Mouse (Mus musculus): ENCODE results near the gene Vax2. TPM values are rescaled to one million over a fixed set of nuclear protein-coding genes. Genes with fewer than 3 reads are reported as not detected.

Gene Vax2
- polyA plus RNA-seq, 1 experiment from 2014 or later = 0.14 TPM

DNA sequence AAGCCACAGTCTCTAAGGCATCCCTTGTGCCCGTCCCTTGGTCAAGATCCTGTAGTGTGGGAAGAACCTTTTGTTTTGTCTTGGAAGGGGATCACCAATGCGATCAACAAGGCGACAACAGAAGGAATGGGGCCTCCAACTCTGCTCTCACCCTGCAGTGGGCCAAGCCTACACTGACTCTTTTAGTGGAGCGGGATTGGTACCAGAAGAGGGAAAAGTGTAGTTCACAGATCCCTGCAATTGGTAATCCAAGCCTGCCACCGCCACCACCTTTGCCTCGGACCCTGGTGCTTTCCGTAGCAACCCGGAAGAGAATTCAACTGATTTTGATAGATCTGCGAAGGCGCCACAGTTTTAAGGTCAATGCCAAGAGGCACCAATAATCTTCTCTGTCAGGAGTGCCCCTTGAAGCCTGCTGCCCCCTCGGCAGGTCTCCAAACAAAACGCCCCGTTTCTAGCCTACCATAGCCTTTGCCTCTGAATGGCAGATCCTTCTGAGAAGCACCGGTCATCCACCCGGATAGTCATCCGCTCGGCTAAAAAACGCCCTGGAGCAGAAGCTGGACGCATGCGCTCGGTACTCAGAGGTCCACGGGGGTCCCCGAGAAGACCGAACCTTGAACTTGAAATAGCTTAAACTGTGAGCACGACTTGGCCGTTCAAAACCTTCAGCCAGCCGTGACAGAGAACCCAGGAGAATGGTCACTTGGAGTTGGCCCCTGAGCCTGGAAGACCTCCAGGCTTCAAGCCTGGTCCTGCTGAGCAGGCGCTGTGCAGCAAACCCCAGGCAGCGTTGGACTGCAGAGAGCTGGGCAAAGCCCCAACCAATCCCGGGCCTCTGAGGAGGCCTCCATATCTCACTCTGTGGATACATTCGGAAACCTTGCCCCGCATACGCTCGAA, 3.4 kb downstream of the Vax2 start:
- WGBS = under 1% methylated on average over 34 of the region's 34 CpGs
- H3K9ac ChIP-seq (replicated peaks) = no peak overlapping the region
- no peak overlapping the region for H3K4me3 ChIP-seq
- peaks cover 21% of the 10 kb centered on the region for H3K4me1 ChIP-seq
- ATAC-seq (replicated peaks) = no peak
- H3K36me3 ChIP-seq = no peaks in the 10 kb centered on the region
- peaks cover 92% of the 10 kb centered on the region for H3K27me3 ChIP-seq
- H3K27ac ChIP-seq (replicated peaks) = no peak overlapping the region
- no peak overlapping the region for H3K4me2 ChIP-seq (replicated peaks)
- no peaks in the 10 kb centered on the region for H3K9me3 ChIP-seq

DNA sequence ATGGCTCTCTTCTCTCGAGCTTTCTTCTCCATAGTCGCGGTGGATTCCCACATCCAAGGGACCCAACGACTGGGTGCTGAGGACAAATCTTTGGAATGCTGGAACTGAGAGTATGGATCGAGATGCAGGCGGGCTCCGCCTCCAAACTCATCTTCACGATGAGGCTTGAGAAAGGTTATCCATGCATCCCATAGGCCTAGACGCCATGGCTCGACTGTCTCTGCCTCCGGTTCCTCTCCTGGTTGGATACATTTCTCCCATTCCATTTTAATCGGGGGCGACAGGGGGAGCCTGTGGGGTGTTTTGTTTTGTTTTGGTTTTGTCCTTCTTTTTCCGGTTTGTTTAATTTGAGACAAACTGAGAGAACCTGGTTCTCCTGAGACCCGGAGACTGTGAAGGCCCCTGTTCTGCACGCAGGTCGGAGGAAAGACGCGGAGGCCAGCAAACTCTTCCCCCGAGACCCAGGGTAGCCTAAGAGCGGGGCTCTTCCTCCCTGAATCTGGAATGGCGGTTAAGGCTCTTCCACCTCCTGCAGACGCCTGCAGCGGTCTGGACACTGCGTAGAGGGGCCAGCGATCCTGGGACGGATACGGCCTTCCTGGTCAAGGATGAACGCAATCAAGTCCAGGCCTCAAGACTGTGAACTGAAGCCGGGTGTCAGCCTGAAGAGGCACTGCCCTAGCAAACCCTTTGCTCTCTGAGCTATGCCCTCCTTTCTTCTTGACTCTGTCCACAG, 4.6 kb downstream of the Vax2 start:
- Histone ChIP-seq H3K36me3 (no peaks in the 10 kb centered on the region), H3K9ac (replicated peaks) (no peak overlapping the region), H3K27ac (replicated peaks) (no peak overlapping the region), H3K4me1 (peaks cover 17% of the 10 kb centered on the region), H3K27me3 (peaks cover 92% of the 10 kb centered on the region), H3K9me3 (no peaks in the 10 kb centered on the region), H3K4me3 (no peak overlapping the region), H3K4me2 (replicated peaks) (no peak overlapping the region)
- no peak for ATAC-seq (replicated peaks)
- 1% methylated on average over 30 of the region's 30 CpGs for WGBS

DNA sequence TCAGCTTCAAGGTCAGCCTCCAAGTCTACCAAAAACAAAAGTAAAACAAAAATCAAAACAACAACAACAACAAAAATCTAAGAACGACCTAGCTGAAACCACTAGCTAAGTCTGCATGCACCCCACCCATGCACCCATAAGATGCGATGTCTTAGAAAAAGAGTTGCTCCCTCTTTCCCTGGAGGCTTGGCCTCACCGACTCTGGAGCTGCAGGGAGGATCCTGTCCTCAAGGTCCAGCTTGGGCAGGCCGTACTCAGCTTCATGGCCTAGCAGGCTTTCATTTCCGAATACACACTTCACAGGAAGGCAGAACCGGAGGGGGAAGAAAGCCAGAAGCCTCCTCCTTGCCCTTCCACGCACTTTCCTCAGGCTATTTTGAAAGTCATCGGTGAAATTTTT, 6.0 kb downstream of the Vax2 start:
- peaks cover 3% of the 10 kb centered on the region for H3K4me1 ChIP-seq
- H3K9ac ChIP-seq (replicated peaks) = no peak overlapping the region
- no peak for ATAC-seq (replicated peaks)
- no peak overlapping the region for H3K4me2 ChIP-seq (replicated peaks)
- H3K4me3 ChIP-seq = no peak overlapping the region
- WGBS = 1% methylated on average over 8 of the region's 8 CpGs
- H3K36me3 ChIP-seq = no peaks in the 10 kb centered on the region
- H3K27ac ChIP-seq (replicated peaks) = no peak overlapping the region
- H3K9me3 ChIP-seq = no peaks in the 10 kb centered on the region
- peaks cover 92% of the 10 kb centered on the region for H3K27me3 ChIP-seq

DNA sequence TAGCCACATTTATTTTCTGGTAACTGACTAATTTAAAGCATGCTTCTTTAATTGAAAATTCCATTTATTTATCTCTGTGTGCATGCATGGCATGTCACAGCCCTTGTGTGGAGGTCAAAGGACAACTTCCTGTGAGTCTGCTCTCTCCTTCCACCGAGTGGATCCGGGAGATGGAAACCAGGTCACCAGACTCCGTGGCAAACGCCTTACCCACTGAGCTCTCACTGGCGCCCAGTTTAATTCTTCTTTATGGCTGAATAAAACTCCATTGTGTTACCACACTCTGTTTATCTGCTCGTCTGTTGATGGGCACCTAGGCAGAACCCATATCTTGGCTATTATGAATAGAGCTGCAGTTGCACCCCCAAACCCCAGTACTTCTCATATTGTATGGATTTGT, 11.5 kb downstream of the Vax2 start:
- Histone ChIP-seq H3K36me3 (no peaks in the 10 kb centered on the region), H3K9ac (replicated peaks) (no peak overlapping the region), H3K27ac (replicated peaks) (no peak overlapping the region), H3K4me3 (no peak overlapping the region), H3K27me3 (peaks cover 64% of the 10 kb centered on the region), H3K9me3 (no peaks in the 10 kb centered on the region), H3K4me1 (no peaks in the 10 kb centered on the region), H3K4me2 (replicated peaks) (no peak overlapping the region)
- no peak for ATAC-seq (replicated peaks)
- 20% methylated on average over 6 of the region's 6 CpGs for WGBS

- no peak for ATAC-seq (replicated peaks)
- H3K4me3 ChIP-seq = no peak overlapping the region
- 49% methylated on average over 4 of the region's 4 CpGs for WGBS
These were observed 16.1 kb downstream of the Vax2 start for GRCm38 (mm10) chr6:83727178-83727577.

GRCm38 (mm10) chr6:83728488-83728887, 17.4 kb downstream of the Vax2 start:
- Histone ChIP-seq H3K9ac (replicated peaks) (no peak overlapping the region), H3K27ac (replicated peaks) (no peak overlapping the region), H3K4me3 (no peak overlapping the region), H3K36me3 (no peaks in the 10 kb centered on the region), H3K4me1 (no peaks in the 10 kb centered on the region), H3K9me3 (no peaks in the 10 kb centered on the region), H3K27me3 (peaks cover 12% of the 10 kb centered on the region; the same call in 1 of the 2 replicates), H3K4me2 (replicated peaks) (no peak overlapping the region)
- no peak for ATAC-seq (replicated peaks)
- 93% methylated on average over 3 of the region's 3 CpGs for WGBS

More at GRCm38 (mm10) chr6:83727178-83727577, 16.1 kb downstream of the Vax2 start:
- Histone ChIP-seq H3K4me2 (replicated peaks) (no peak overlapping the region), H3K27me3 (peaks cover 23% of the 10 kb centered on the region), H3K36me3 (no peaks in the 10 kb centered on the region), H3K27ac (replicated peaks) (no peak overlapping the region), H3K9ac (replicated peaks) (no peak overlapping the region), H3K9me3 (no peaks in the 10 kb centered on the region), H3K4me1 (no peaks in the 10 kb centered on the region)

- no peak overlapping the region for H3K9ac ChIP-seq (replicated peaks)
- no peak overlapping the region for H3K4me2 ChIP-seq (replicated peaks)
- H3K4me3 ChIP-seq = no peak overlapping the region
- 67% methylated on average over 14 of the region's 14 CpGs for WGBS
- peaks cover 12% of the 10 kb centered on the region; the same call in 1 of the 2 replicates for H3K27me3 ChIP-seq
- no peak for ATAC-seq (replicated peaks)
- H3K9me3 ChIP-seq = no peaks in the 10 kb centered on the region
- no peaks in the 10 kb centered on the region for H3K4me1 ChIP-seq
- no peaks in the 10 kb centered on the region for H3K36me3 ChIP-seq
- H3K27ac ChIP-seq (replicated peaks) = no peak overlapping the region
These were observed 18.4 kb downstream of the Vax2 start for GRCm38 (mm10) chr6:83729350-83729970.

- 35% methylated on average over 5 of the region's 5 CpGs for WGBS
- no peak for ATAC-seq (replicated peaks)
- Histone ChIP-seq H3K27me3 (peaks cover 6% of the 10 kb centered on the region; the same call in 1 of the 2 replicates), H3K9me3 (no peaks in the 10 kb centered on the region), H3K4me3 (no peak overlapping the region), H3K27ac (replicated peaks) (no peak overlapping the region), H3K9ac (replicated peaks) (no peak overlapping the region), H3K36me3 (no peaks in the 10 kb centered on the region), H3K4me2 (replicated peaks) (no peak overlapping the region), H3K4me1 (no peaks in the 10 kb centered on the region)
These were observed 20.1 kb downstream of the Vax2 start for GRCm38 (mm10) chr6:83731128-83731527.

- Histone ChIP-seq H3K36me3 (no peaks in the 10 kb centered on the region), H3K27me3 (no peaks in the 10 kb centered on the region), H3K9me3 (no peaks in the 10 kb centered on the region), H3K9ac (replicated peaks) (no peak overlapping the region), H3K4me3 (no peak overlapping the region), H3K4me1 (no peaks in the 10 kb centered on the region), H3K4me2 (replicated peaks) (no peak overlapping the region), H3K27ac (replicated peaks) (no peak overlapping the region)
- no peak for ATAC-seq (replicated peaks)
- 41% methylated on average over 13 of the region's 13 CpGs for WGBS
These were observed 26.2 kb downstream of the Vax2 start for GRCm38 (mm10) chr6:83737311-83737710.

- H3K27ac ChIP-seq (replicated peaks) = no peak overlapping the region
- H3K4me2 ChIP-seq (replicated peaks) = no peak overlapping the region
- H3K9me3 ChIP-seq = no peaks in the 10 kb centered on the region
- no peak for ATAC-seq (replicated peaks)
- H3K4me3 ChIP-seq = no peak overlapping the region
- peaks cover 3% of the 10 kb centered on the region; the same call in 1 of the 2 replicates for H3K4me1 ChIP-seq
- 86% methylated on average over 6 of the region's 6 CpGs for WGBS
- no peaks in the 10 kb centered on the region for H3K36me3 ChIP-seq
- no peak overlapping the region for H3K9ac ChIP-seq (replicated peaks)
- no peaks in the 10 kb centered on the region for H3K27me3 ChIP-seq
These were observed 27.5 kb downstream of the Vax2 start for GRCm38 (mm10) chr6:83738596-83738995.

DNA sequence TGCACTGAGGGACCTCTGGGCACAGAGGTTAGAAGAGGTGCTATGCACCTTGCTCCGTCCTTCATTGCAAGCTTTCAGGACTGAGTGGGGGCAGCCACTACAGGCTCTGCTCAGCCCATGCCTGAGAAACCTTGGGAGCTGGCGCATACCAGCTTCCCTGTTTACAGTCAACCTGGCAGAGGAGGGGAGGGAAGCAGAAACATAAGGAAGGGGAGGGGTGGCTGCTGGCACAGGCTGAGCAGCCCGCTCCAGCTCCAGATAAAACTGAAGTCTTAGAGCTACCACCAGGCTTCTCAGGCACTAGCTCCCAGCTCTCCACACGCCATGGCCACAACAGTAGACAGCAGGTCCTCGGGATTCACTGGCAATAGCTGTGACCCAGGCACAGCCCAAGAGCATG, 31.7 kb downstream of the Vax2 start, which contains the start of gene Atp6v1b1:
Gene Atp6v1b1, plus strand, starts transcription at position 230 of the 400 bp plus-strand sequence.
- H3K4me1 ChIP-seq = peaks cover 3% of the 10 kb centered on the region; the same call in 1 of the 2 replicates
- no peaks in the 10 kb centered on the region for H3K9me3 ChIP-seq
- no peaks in the 10 kb centered on the region for H3K36me3 ChIP-seq
- no peak within 1 kb of the TSS for H3K4me3 ChIP-seq
- H3K27me3 ChIP-seq = no peaks in the 10 kb centered on the region
- no peak within 1 kb of the TSS for H3K9ac ChIP-seq (replicated peaks)
- H3K4me2 ChIP-seq (replicated peaks) = no peak within 1 kb of the TSS
- WGBS = 60% methylated on average over 5 of the region's 5 CpGs
- no peak within 1 kb of the TSS for H3K27ac ChIP-seq (replicated peaks)
- ATAC-seq (replicated peaks) = peak; percentile 53; the same call in 1 of the 2 replicates

DNA sequence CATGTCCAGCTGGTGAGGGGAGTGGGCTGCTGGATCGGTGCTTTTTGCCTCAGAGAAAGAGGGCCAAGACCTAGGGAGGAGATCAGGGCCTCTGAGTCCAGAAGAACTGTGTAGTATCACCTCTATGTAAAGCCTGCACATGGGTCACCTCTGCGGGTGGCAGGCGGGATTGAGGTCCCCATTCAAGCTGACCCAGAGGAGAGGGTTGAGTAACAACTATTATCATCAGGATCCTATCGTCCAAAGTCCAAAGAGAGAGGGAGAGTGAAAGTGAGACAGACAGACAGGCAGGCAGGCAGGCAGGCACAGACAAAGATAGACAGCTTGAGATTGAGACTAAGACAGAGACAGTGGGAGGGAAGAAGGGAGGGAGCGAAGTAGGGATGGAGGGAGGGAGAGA, 32.1 kb downstream of the Vax2 start:
- H3K27me3 ChIP-seq = no peaks in the 10 kb centered on the region
- peaks cover 3% of the 10 kb centered on the region; the same call in 1 of the 2 replicates for H3K4me1 ChIP-seq
- 60% methylated on average over 5 of the region's 5 CpGs for WGBS
- no peak for ATAC-seq (replicated peaks)
- H3K4me3 ChIP-seq = no peak overlapping the region
- no peaks in the 10 kb centered on the region for H3K36me3 ChIP-seq
- H3K9me3 ChIP-seq = no peaks in the 10 kb centered on the region
- no peak overlapping the region for H3K4me2 ChIP-seq (replicated peaks)
- no peak overlapping the region for H3K27ac ChIP-seq (replicated peaks)
- H3K9ac ChIP-seq (replicated peaks) = no peak overlapping the region
